Mouse (Mus musculus) gastrocnemius, postnatal 10 days (tissue): ENCODE results near the gene Pip5k1a. TPM values are rescaled to one million over a fixed set of nuclear protein-coding genes. Genes with fewer than 3 reads are reported as not detected.

Experiments used
- microRNA-seq, 2 experiments: library from miRNA; unstranded; fragments of <30 nt; microRNA quantifications; one replicate each; pipeline ENCODE4 v1.2.0; 2021
- total RNA-seq, 2 experiments: library from RNA; stranded (reverse); gene quantifications; 2 replicates each; pipeline ENCODE4 v1.2.3; 2021

Gene Pip5k1a
- total RNA-seq, 2 experiments from 2014 or later: 20.1 to 22.8 TPM

Small RNA genes lying within 50 kb of the gene (microRNA-seq; reads per million reads assigned to microRNA genes)
- gene Mir8099-1: 0 reads per million in 2 experiments

Other genes starting within 250 kb of the Pip5k1a start
- 100 to 1,000 TPM; 240 to 255 TPM for gene Psmb4, start 220.0 kb downstream of the Pip5k1a start, total RNA-seq
- gene Selenbp1, start 173.9 kb downstream of the Pip5k1a start, total RNA-seq: 1 to 10 TPM; 8.3 to 8.6 TPM
- 10 to 100 TPM in 1 of 2 experiments, 1 to 10 TPM in 1; 7.6 to 11.5 TPM for gene Rfx5, start 152.9 kb downstream of the Pip5k1a start, total RNA-seq
- 10 to 100 TPM; 31.0 to 32.7 TPM for gene Pi4kb, start 132.2 kb downstream of the Pip5k1a start, total RNA-seq
- gene Zfp687, start 91.5 kb downstream of the Pip5k1a start, total RNA-seq: 10 to 100 TPM; 20.2 to 22.6 TPM
- gene Psmd4, start 64.3 kb downstream of the Pip5k1a start, total RNA-seq: 100 to 1,000 TPM; 167 to 176 TPM
- 10 to 100 TPM; 41.0 to 49.1 TPM for gene Vps72, start 4.1 kb upstream of the Pip5k1a start, total RNA-seq
- gene Tmod4, start 17.5 kb upstream of the Pip5k1a start, total RNA-seq: 100 to 1,000 TPM; 423 to 469 TPM
- 10 to 100 TPM; 35.5 to 40.8 TPM for gene Scnm1, start 27.1 kb upstream of the Pip5k1a start, total RNA-seq
- gene Lysmd1, start 27.2 kb upstream of the Pip5k1a start, total RNA-seq: 1 to 10 TPM; 6.0 to 6.7 TPM
- 1 to 10 TPM; 1.8 to 2.3 TPM for gene Tnfaip8l2, start 35.4 kb upstream of the Pip5k1a start, total RNA-seq
- 100 to 1,000 TPM; 103 to 123 TPM for gene Sema6c, start 53.5 kb upstream of the Pip5k1a start, total RNA-seq
- 10 to 100 TPM in 1 of 2 experiments, 1 to 10 TPM in 1; 9.4 to 12.4 TPM for gene Gabpb2, start 111.0 kb upstream of the Pip5k1a start, total RNA-seq
- 10 to 100 TPM; 26.2 to 35.0 TPM for gene Cdc42se1, start 121.8 kb upstream of the Pip5k1a start, total RNA-seq
- 10 to 100 TPM; 39.8 to 44.8 TPM for gene Mllt11, start 125.2 kb upstream of the Pip5k1a start, total RNA-seq
- under 1 TPM in 1 of 2 experiments, not detected in 1; 0.20 TPM for gene Gm128, start 134.7 kb upstream of the Pip5k1a start, total RNA-seq
- gene Bnipl, start 144.3 kb upstream of the Pip5k1a start, total RNA-seq: not detected
- gene Mindy1, start 174.4 kb upstream of the Pip5k1a start, total RNA-seq: 10 to 100 TPM; 19.8 to 21.7 TPM
- gene Prune1, start 175.1 kb upstream of the Pip5k1a start, total RNA-seq: 10 to 100 TPM; 38.1 to 46.8 TPM
- gene Anxa9, start 200.2 kb upstream of the Pip5k1a start, total RNA-seq: under 1 TPM; 0.27 to 0.63 TPM
- 10 to 100 TPM; 42.6 to 51.9 TPM for gene Cers2, start 207.9 kb upstream of the Pip5k1a start, total RNA-seq